In genomic region chr5:97345732-97346253, GRCm38 (mm10) we compare ENCODE assay signal across 13 mouse cellular contexts.
DNase-seq lines count a peak whose midpoint lies in the region; ATAC-seq lines count a peak whose summit lies in the region.
"Had no signal": no experiment of that assay in that cellular context is flagged by ENCODE, and none has a peak within 500 bp of the region (broad histone marks: within the 10 kb centered on the region; RNA-seq: fewer than 3 reads in every experiment).

No protein-coding gene starts in this region.

- ATAC-seq in frontal cortex, adult (ENCODE audit: low TSS enrichment): peak; percentile 67; the same call in 1 of the 2 replicates
- ATAC-seq: intestine, embryonic 15.5 days had no signal

- no peak for DNase-seq in frontal cortex, postnatal 10 days (ENCODE audit: low spot score in 2 of 2)
- peak; percentile 8 for DNase-seq in right cerebral cortex, postnatal 4 days
- DNase-seq in right cerebral cortex, adult 2 months (ENCODE audit: low spot score in 2 of 2): no peak
- peak; percentile 42 to 61 for DNase-seq in cerebellum, postnatal 25 days
- peak; percentile 10 for DNase-seq in telencephalon, adult 2 months (ENCODE audit: low read depth, low spot score)
- no peak for DNase-seq in liver
- no peak for DNase-seq in heart, adult 9 months (ENCODE audit: low spot score in 2 of 2)
- DNase-seq: gastrocnemius, postnatal 14 days; kidney, postnatal 36 days; liver, embryonic 13.5 days; thymus, postnatal 14 days had no signal

Comparison
In these comparisons a context has a peak if more than half of its experiments do, and no peak if none do; other contexts are left out.
1. DNase-seq: peak in right cerebral cortex, postnatal 4 days (single experiment), cerebellum, postnatal 25 days (2 of 2) and telencephalon, adult 2 months (single experiment); none in frontal cortex, postnatal 10 days (0 of 2), right cerebral cortex, adult 2 months (0 of 2), liver (single experiment) and heart, adult 9 months (0 of 2).